Mouse (Mus musculus): ENCODE measurements around the gene Gm14597. TPM values are rescaled to one million over a fixed set of nuclear protein-coding genes. Genes with fewer than 3 reads are reported as not detected.
"Not testable (repeated sequence)": the region's sequence is repeated elsewhere in the genome, so short reads cannot be mapped to it uniquely, and the experiment has no call there.

Gm14597 gene
- not detected in 2 replicates for polyA plus RNA-seq (2016; fragmentation: Nextera tagmentation; extraction: Ambion mirVana)

DNA sequence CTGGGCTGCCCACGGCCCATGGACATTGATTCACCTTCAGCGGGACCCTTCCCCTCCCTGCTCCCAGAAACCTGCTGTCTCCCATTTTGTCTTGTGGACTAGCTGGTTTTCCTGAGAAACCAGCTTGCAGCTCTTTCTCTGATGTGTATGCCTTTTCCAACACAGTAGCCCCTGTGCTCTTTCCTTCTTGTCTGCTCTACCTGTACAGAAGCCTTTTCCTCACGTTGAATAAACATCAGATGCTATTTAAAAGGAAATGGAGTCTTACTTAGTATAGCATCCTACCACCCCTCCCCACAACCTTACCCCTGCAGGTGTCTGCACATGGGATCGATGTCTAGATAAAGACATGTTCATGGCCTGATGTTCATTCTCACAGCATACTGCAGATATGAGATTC, at the start of gene Gm14597:
Gm14597 (minus strand) TSS at position 101 of the 400 bp plus-strand sequence.
- H3K9me3 ChIP-seq (replicated peaks); H3K9ac ChIP-seq; ATAC-seq; H3K27me3 ChIP-seq (replicated peaks); H3K27ac ChIP-seq; H3K4me1 ChIP-seq; H3K36me3 ChIP-seq: not testable (repeated sequence)
- WGBS (ENCODE audit: insufficient replicate concordance): 80% methylated on average over 3 of the region's 4 CpGs
- H3K4me2 ChIP-seq: peak within 1 kb of the TSS; percentile 55
- peak within 1 kb of the TSS; percentile 37 for H3K4me3 ChIP-seq

- H3K4me2 ChIP-seq; H3K4me3 ChIP-seq; H3K27me3 ChIP-seq (replicated peaks); H3K4me1 ChIP-seq; H3K36me3 ChIP-seq; H3K9ac ChIP-seq; H3K9me3 ChIP-seq (replicated peaks); ATAC-seq; H3K27ac ChIP-seq: not testable (repeated sequence)
- WGBS (ENCODE audit: insufficient replicate concordance): 43% methylated on average over 4 of the region's 4 CpGs
Observed at GRCm38 (mm10) chrX:53652917-53653316, 44.1 kb upstream of the Gm14597 start.

DNA sequence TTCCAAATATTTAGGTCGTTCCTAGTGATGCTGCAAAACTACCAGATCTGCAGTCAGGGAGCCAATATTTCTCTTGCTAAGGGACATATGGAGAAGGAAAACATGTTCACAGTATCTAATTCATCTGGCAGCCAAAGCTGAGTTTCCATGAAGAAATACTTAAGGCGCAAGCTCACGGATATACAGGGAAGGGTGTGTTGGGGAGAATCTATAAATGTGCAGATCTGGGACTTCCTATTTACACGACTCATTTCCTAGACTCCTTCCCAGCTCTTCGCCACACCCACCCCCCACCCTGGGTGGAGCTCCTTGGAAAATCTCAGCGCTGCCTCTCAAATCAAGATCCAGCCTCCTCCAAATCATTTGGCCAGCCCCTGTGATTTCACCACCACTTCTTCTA, 37.1 kb upstream of the Gm14597 start:
- WGBS (ENCODE audit: insufficient replicate concordance): 73% methylated on average over 6 of the region's 6 CpGs
- ATAC-seq: no peak
- no peaks in the 10 kb centered on the region for H3K27me3 ChIP-seq (replicated peaks)
- H3K9ac ChIP-seq: no peak overlapping the region
- H3K36me3 ChIP-seq: no peaks in the 10 kb centered on the region
- H3K4me1 ChIP-seq: no peaks in the 10 kb centered on the region
- no peak overlapping the region for H3K27ac ChIP-seq
- H3K9me3 ChIP-seq (replicated peaks): no peaks in the 10 kb centered on the region
- no peak overlapping the region for H3K4me3 ChIP-seq
- no peak overlapping the region for H3K4me2 ChIP-seq

GRCm38 (mm10) chrX:53642980-53643961, 34.5 kb upstream of the Gm14597 start, which contains the start of gene Rtl8a:
TSS of gene Rtl8a (minus strand) at chrX:53643682.
- not testable (repeated sequence) for H3K9ac ChIP-seq; H3K27ac ChIP-seq; H3K4me1 ChIP-seq; H3K36me3 ChIP-seq; H3K27me3 ChIP-seq (replicated peaks); H3K9me3 ChIP-seq (replicated peaks)
- ATAC-seq: peak; percentile 75
- Histone ChIP-seq H3K4me2 (peak within 1 kb of the TSS; percentile 47), H3K4me3 (peak within 1 kb of the TSS; percentile 33)
- 19% methylated on average over 12 of the region's 50 CpGs for WGBS (ENCODE audit: insufficient replicate concordance)

DNA sequence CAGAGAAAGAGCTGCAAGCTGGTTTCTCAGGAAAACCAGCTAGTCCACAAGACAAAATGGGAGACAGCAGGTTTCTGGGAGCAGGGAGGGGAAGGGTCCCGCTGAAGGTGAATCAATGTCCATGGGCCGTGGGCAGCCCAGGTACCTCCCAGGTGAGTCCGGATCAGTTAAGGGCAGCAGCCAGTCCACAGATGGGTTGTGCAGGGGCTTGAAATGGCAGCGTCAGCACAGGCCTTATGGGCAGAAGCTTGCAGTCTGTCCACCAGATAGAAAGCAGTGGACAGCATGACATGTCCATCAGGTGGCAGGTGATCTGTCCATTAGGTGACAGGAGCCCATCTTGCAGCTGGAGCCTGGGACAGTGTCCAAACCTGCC, 33.8 kb upstream of the Gm14597 start:
- H3K9me3 ChIP-seq (replicated peaks); ATAC-seq; H3K9ac ChIP-seq; H3K4me3 ChIP-seq; H3K36me3 ChIP-seq; H3K27me3 ChIP-seq (replicated peaks); H3K27ac ChIP-seq; H3K4me1 ChIP-seq; H3K4me2 ChIP-seq: not testable (repeated sequence)
- 56% methylated on average over 4 of the region's 4 CpGs for WGBS (ENCODE audit: insufficient replicate concordance)

DNA sequence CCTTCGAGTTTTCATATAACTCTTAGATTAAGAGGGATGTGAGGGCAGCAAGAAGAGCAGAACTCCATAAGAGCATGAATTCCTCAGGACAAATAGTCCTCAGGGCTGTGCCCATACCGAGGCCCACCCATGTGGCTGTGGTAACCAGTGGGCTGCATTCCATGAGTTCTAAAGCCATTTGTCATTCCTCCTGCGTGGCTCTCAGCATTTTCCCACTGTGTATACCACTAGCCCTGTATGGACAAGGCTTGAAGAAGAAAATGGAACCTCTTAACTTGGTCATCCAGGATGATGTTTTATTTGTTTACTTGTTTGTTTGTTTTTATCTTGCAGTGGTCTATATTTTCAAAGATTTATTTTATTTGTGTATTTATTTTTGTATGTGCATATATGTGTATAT, 29.3 kb upstream of the Gm14597 start:
- H3K9me3 ChIP-seq (replicated peaks); ATAC-seq; H3K27me3 ChIP-seq (replicated peaks); H3K9ac ChIP-seq; H3K4me2 ChIP-seq; H3K36me3 ChIP-seq; H3K27ac ChIP-seq; H3K4me1 ChIP-seq; H3K4me3 ChIP-seq: not testable (repeated sequence)
- 42% methylated on average over 3 of the region's 3 CpGs for WGBS (ENCODE audit: insufficient replicate concordance)

DNA sequence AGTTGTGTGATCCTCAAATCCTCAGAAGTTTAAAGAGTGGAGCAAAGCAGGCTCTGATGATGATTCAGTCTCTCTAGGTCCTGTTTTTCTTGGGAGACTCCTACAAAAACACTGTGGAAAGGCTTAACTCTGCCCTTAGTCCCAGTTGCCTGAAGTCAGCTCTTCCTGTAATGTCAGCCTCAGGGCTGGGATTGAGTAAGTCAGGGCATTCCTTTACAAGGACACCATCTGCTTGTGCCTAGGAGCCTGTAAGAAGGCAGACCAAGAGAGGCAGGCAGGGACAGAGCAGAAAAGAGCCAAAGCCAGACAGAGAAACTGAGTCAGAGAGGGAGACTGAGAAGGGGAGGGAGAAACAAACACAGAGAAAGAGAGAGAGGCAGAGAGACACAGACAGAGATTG, 2.6 kb upstream of the Gm14597 start:
- not testable (repeated sequence) for H3K4me2 ChIP-seq; H3K27me3 ChIP-seq (replicated peaks); H3K36me3 ChIP-seq; H3K4me1 ChIP-seq; H3K27ac ChIP-seq; ATAC-seq; H3K9ac ChIP-seq; H3K4me3 ChIP-seq; H3K9me3 ChIP-seq (replicated peaks)

DNA sequence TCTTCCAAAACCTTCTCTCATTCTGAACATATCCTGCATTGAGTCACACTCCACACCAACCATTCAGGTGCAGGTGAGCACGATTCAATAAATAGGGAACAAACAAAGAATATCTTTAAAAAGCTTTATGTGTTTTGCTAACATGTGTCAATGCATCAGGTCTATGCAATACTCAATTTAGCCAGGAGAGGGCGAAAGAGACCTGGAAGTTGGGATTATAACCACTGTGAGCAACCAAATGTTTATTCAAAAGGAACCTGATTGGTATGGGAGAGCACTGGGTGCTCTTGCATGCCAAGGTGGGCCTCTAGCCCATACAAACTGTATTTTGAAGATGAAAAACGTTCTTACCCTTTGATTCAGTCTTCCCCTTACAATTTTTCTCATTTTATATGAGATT, 1.8 kb upstream of the Gm14597 start:
- Histone ChIP-seq H3K9me3 (replicated peaks) (no peaks in the 10 kb centered on the region), H3K27ac (no peak overlapping the region), H3K27me3 (replicated peaks) (no peaks in the 10 kb centered on the region), H3K9ac (no peak overlapping the region), H3K4me3 (no peak overlapping the region), H3K4me2 (no peak overlapping the region), H3K4me1 (no peaks in the 10 kb centered on the region), H3K36me3 (no peaks in the 10 kb centered on the region)
- no peak for ATAC-seq
- WGBS (ENCODE audit: insufficient replicate concordance): 4% methylated on average over 3 of the region's 3 CpGs

- Histone ChIP-seq H3K4me1 (no peaks in the 10 kb centered on the region), H3K4me2 (peak overlapping the region; percentile 55), H3K36me3 (no peaks in the 10 kb centered on the region), H3K9me3 (replicated peaks) (no peaks in the 10 kb centered on the region), H3K4me3 (peak overlapping the region; percentile 37), H3K27ac (no peak overlapping the region), H3K27me3 (replicated peaks) (no peaks in the 10 kb centered on the region), H3K9ac (no peak overlapping the region)
- ATAC-seq: no peak
- WGBS (ENCODE audit: insufficient replicate concordance): 23% methylated on average over 16 of the region's 18 CpGs
Observed at GRCm38 (mm10) chrX:53608122-53608813, 511 bp downstream of the Gm14597 start.

- ATAC-seq: 0 out of 2 replicates have a peak, but pooled peaks have one; percentile 49
- Histone ChIP-seq H3K36me3 (no peaks in the 10 kb centered on the region), H3K4me3 (peak within 1 kb of the TSS; percentile 37), H3K9ac (no peak within 1 kb of the TSS), H3K27me3 (replicated peaks) (no peaks in the 10 kb centered on the region), H3K27ac (no peak within 1 kb of the TSS), H3K9me3 (replicated peaks) (no peaks in the 10 kb centered on the region), H3K4me2 (peak within 1 kb of the TSS; percentile 55), H3K4me1 (no peaks in the 10 kb centered on the region)
- WGBS (ENCODE audit: insufficient replicate concordance): 15% methylated on average over 19 of the region's 20 CpGs
Observed at GRCm38 (mm10) chrX:53607242-53608121, 1.3 kb downstream of the Gm14597 start, which contains the start of gene Rtl8c. TSS of gene Rtl8c (plus strand) at chrX:53608032.

GRCm38 (mm10) chrX:53606176-53606575, 2.6 kb downstream of the Gm14597 start:
- WGBS (ENCODE audit: insufficient replicate concordance): 50% methylated on average over 1 of the region's 1 CpGs
- H3K4me1 ChIP-seq; H3K9me3 ChIP-seq (replicated peaks); H3K27ac ChIP-seq; H3K36me3 ChIP-seq; H3K4me2 ChIP-seq; ATAC-seq; H3K4me3 ChIP-seq; H3K27me3 ChIP-seq (replicated peaks); H3K9ac ChIP-seq: not testable (repeated sequence)

Measured in liver, embryonic 12.5 days (tissue).